Mouse (Mus musculus): ENCODE data around the gene Arhgap32.
A peak's percentile ranks its signal among the peaks of the same experiment; 100 is the strongest.
"Not testable (repeated sequence)": the region's sequence is repeated elsewhere in the genome, so short reads cannot be mapped to it uniquely, and the experiment has no call there.

Arhgap32 gene

DNA sequence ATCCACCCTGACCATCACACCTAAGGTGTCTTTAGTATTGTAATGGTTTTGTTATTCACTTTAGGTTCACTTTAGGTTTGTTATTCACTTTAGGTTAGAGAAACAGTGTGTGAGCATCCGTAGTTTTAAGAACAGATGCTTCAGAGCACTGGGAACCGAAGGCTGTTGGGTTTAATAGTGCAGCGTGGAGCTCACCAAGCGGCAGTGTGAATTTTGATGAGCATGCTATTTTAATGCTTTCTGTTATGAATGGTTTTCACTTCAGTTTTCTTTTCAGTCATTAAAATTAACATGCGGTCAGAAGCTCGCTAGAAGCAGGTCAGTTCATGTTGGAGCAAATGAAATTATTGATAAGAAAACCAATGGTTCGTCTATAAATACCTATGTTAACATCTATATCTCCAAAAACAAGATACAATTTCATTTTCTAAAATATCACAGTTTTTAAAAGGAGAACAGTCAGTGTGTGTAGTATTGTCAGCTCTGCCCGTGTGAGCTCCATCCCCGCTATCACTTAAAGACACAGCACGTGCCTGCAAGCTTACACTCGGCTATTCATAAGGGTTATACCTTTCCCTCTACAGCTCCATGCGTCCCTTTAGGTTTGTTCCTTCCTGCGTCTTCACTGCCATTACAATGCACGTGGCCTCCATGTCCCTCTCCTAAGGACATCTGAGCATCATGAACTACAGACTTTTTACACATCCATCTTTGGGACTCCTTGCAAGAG is 21.9 kb downstream of the Arhgap32 start:
- no peak for DNase-seq (ENCODE audit: low read depth in 1 of 2, low spot score in 2 of 2)

DNA sequence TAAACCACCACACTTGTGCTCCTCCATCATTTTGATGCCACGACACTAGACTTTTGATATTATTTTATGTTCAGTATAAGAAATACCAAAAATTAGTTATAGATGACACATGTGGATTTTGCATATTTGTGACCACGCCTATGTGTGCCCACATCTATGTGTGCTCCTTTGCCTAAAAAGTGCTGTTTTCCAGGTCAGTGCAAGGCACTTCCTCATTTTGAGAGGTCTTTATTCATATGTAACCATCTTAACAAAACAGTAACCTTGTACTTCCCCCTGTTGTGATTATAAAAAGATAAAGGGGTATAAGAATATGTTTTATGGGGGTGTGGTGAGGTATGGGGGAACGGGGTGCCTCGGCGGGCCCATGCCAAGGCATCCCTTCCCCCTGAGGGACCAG is 22.7 kb downstream of the Arhgap32 start:
- no peak for DNase-seq (ENCODE audit: low read depth in 1 of 2, low spot score in 2 of 2)

DNA sequence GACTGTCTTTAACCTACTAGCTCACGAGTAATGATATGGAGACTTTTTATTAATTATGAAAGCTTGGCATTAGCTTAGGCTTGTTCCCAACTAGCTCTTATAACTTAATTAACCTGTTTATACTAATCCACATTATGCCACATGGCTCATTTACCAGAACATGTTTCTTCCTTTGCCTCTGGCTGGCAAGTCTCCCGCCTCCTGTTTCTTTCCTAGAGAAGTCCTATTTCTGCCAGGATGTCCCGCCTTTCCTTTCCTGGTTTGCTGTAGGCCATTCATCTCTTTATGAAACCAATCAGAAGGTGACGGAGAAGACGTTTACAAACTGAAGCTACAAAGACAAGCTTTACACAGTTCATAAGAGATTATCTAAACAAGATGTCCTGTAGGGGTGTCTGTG is 23.7 kb downstream of the Arhgap32 start:
- no peak for DNase-seq (ENCODE audit: low read depth in 1 of 2, low spot score in 2 of 2)

GRCm38 (mm10) chr9:32142834-32143233 is 26.9 kb downstream of the Arhgap32 start:
- DNase-seq (ENCODE audit: low read depth in 1 of 2, low spot score in 2 of 2): no peak

GRCm38 (mm10) chr9:32143451-32143850 is 27.5 kb downstream of the Arhgap32 start:
- DNase-seq (ENCODE audit: low read depth in 1 of 2, low spot score in 2 of 2): no peak

- peak in 1 of 2 experiments; percentile 24 for DNase-seq (ENCODE audit: low read depth in 1 of 2, low spot score in 2 of 2)
These were observed 30.5 kb downstream of the Arhgap32 start for GRCm38 (mm10) chr9:32146257-32146996.

DNA sequence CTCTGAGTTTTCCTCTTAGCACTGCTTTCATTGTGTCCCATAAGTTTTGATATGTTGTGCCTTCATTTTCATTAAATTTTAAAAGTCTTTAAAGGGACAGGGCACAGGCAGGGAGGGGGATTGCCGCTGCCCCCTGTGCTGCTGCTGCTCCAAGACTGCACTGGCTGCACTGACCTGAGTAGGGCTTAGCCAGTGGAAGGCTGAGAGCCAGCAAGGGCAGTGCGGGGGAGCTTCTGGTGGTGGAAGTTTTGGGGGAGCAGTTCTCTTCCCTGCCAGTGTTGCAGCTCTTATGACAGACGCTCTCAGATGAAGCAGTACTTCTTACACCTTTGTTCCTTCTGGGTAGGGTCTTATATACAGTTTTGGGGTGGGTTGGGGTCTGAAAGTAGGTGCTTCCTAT is 33.3 kb downstream of the Arhgap32 start:
- DNase-seq (ENCODE audit: low read depth in 1 of 2, low spot score in 2 of 2): no peak

DNA sequence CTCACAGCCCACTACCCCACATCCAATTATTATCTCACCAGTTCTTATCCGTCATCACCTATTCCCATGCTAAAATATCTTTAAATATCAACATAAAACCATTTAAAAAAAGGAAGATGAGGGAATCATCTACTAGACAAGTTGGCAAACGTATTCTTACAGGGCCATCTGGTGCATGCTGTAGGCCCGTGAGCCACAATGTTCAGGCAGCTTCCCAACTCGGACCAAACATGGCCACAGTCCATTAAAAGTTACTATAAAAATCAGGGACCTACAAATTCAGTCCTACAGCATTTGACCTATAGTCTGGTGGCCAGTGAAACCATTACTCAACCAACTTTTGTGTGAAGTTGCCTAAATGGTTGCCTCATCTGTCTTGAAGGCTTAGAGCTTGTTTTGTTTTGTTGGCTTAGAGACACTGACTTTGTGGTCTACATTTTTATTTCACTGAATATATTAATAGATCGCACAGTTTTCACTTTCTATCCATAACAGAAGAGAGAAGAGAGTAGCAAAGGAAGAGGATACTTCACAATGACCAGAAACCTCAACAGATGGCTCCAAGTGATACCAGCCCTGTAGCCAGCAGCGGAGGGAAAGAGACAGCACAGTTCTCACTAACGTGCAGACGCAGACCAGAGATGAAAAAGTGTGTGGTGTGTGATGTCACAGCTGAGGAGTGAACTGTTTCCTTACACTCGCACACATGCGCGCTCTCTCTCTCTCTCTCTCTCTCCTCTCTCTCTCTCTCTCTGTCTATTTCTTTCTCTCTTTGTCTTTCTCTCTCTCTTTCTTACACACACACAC is 34.1 kb downstream of the Arhgap32 start:
- DNase-seq (ENCODE audit: low read depth in 1 of 2, low spot score in 2 of 2): no peak

GRCm38 (mm10) chr9:32154727-32155371 is 38.9 kb downstream of the Arhgap32 start:
- DNase-seq (ENCODE audit: low read depth in 1 of 2, low spot score in 2 of 2): no peak

DNA sequence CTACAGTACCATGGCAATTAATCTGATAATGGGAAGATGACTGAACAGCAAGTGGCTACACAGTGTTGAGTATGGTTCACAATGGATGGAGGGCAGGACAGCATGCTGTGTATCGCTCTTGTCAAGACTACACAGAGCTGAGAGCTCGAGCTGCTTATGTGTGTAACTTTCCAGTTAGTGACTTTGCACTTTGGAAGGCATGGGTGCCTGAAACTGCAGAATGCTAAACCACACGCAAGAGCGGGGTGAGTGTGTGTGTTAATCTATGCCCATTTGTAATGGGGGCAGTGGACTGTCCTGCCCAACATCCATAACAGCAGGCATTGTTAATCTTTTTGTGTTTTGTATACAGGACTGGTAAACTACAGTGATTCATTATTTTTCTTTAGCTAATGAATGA is 40.8 kb downstream of the Arhgap32 start:
- no peak for DNase-seq (ENCODE audit: low read depth in 1 of 2, low spot score in 2 of 2)

- DNase-seq (ENCODE audit: low read depth in 1 of 2, low spot score in 2 of 2): no peak
These were observed 41.3 kb downstream of the Arhgap32 start for GRCm38 (mm10) chr9:32157201-32157600.

DNA sequence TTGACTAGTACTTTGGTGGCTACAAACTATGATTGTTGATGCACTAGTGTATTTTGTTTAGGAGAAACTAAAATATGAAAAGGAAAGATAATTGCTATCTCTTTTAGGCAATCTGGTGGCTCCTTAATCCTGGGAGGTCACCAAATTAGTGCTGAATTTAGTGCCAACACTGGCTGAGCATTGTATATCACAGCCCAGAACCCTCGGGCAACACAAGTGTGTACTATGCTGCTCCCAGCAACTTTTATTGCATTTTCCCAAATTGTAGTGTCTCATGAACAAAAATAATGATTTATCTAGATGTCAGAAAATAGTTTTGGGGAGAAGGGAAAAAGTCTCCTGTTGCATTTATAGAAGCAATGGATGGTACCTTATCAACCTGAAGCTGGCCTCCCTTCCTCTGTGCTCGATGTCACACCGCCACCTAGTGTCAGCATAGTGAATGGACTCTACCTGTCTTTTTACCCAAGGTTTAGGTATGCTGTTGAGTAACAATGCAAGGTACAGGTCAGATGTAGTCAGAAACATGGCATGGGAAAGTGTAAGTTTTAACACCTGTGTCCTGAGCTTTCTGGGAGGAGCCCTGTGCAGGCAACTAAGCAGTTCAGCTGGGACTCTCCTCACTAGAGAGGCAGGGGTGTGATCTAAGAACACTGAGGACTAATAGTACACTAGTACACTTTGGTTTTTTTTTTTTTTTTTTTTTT is 43.1 kb downstream of the Arhgap32 start:
- no peak for DNase-seq (ENCODE audit: low read depth in 1 of 2, low spot score in 2 of 2)

DNA sequence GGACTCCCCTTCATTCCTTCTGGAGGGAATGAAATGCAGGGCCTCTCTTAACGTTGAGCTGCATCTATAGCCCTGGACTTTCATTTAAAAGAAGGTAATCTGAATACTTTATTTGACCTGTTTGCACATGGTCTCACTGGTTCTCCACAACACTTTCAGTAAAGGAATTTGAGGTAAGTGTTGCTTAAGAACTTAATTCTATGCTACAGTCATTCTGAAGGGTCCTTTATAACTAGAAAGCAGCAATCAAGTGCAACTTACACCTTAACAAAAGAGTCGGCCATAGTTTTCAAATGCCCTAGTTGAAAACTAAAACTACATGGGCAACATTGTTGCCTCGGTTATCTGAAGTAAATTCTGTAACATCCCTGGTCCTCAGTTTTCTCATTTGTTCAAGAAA is 43.8 kb downstream of the Arhgap32 start:
- no peak for DNase-seq (ENCODE audit: low read depth in 1 of 2, low spot score in 2 of 2)

GRCm38 (mm10) chr9:32162792-32163191 is 46.9 kb downstream of the Arhgap32 start:
- DNase-seq (ENCODE audit: low read depth in 1 of 2, low spot score in 2 of 2): no peak

DNA sequence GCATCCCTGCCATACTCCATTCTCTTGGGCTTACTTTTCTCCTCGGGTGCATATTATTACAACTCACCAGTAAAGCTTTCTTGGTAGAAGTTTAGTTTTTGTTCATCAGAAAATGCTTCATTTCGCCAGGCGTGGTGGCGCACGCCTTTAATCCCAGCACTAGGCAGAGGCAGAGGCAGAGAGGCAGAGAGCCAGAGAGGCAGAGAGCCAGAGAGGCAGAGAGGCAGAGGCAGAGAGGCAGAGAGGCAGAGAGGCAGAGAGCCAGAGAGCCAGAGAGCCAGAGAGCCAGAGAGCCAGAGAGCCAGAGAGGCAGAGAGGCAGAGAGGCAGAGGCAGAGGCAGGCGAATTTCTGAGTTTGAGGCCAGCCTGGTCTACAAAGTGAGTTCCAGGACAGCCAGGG is 47.9 kb downstream of the Arhgap32 start:
- DNase-seq (ENCODE audit: low read depth in 1 of 2, low spot score in 2 of 2): not testable (repeated sequence)

DNA sequence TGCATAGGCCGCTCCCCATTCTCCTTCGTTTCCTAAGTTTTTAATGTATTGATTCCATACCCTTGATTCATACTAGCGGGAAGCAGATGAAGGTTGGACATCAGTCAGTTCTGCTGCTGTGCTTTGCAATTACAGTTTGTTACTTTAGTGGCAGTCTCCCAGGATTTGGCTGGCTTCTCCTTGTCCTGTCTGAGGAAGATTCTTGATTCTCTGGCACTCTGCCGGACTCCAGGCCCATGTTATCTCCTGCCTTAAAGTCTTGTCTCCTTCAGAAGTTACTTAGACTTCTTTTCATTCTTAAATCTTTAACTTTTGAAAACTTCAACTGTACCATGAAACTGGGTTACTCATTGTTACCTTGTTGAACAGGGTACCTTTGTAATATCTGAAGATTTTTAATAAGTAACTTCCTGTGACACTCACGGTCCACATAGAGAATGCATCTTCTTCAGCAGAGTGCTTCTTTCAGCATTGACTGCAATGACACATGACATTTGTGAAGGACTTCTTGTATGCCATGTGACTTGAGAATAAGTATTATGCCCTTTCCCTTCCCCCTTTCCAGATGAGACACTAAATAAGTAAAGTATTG is 52.7 kb downstream of the Arhgap32 start:
- no peak for DNase-seq (ENCODE audit: low read depth in 1 of 2, low spot score in 2 of 2)

DNA sequence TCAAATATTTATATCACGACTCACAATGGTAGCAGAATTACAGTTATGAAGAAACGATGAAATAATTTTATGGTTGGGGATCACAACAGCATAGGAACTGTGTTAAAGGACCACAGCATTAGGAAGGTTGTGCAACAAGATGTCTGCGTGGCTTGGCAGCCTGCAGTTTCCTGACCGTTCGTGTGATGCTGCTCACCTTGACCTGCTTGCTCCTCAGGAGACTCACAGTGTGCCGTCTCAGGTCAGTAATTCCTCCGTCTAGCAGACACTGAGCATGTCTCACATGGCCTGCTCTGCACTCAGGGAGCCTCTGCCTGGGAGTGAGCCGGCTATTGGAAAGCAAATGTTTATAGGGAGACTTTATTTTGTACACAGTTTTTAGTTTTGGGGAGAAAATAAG is 54.8 kb downstream of the Arhgap32 start:
- no peak for DNase-seq (ENCODE audit: low read depth in 1 of 2, low spot score in 2 of 2)

- no peak for DNase-seq (ENCODE audit: low read depth in 1 of 2, low spot score in 2 of 2)
These were observed 60.7 kb downstream of the Arhgap32 start for GRCm38 (mm10) chr9:32176612-32177011.

- no peak for DNase-seq (ENCODE audit: low read depth in 1 of 2, low spot score in 2 of 2)
These were observed 65.2 kb downstream of the Arhgap32 start for GRCm38 (mm10) chr9:32181170-32181569.

DNA sequence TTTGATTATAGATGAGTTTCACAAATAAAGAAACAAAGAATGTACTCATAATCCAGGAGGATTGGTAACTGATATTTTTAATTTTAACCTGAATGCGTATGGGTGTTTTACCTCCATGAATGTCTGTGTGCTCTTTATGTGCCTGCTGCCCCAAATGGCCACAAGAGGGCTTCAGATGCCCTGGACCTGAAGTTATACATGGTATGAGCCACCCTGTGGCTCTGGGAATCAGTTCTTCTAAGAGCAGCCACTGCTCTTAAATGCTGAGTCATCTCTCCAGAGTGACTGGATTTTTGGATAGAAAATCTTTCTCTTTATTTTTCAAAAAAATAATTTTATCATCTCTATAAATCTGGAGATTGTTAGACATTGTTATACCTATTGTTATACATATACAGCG is 70.6 kb downstream of the Arhgap32 start:
- DNase-seq (ENCODE audit: low read depth in 1 of 2, low spot score in 2 of 2): no peak
